Mouse (Mus musculus) spleen, postnatal 36 days (tissue): Measurements from ENCODE around the gene Nfe2.

ENCODE experiments used
- DNase-seq, 2 experiments: peaks; one replicate each; pipeline ENCODE4 v3.0.0; 2022; ENCODE audit warnings: low spot score in 2 of 2, mixed read lengths in 1 of 2

Nfe2 gene

GRCm38 (mm10) chr15:103214971-103215907, 43.0 kb downstream of the Nfe2 start:
- DNase-seq = peak; percentile 72 to 77

GRCm38 (mm10) chr15:103214149-103214548, 44.1 kb downstream of the Nfe2 start:
- DNase-seq = no peak

- DNase-seq = no peak
Measured at GRCm38 (mm10) chr15:103205156-103205555, 53.0 kb downstream of the Nfe2 start.

GRCm38 (mm10) chr15:103202088-103202793, 56.0 kb downstream of the Nfe2 start:
- DNase-seq = no peak
